Mouse (Mus musculus) heart, embryonic 14.5 days (tissue): ENCODE data around the gene Hacd4. TPM values are rescaled to one million over a fixed set of nuclear protein-coding genes. Genes with fewer than 3 reads are reported as not detected.

Experiments used
- ATAC-seq: fragments of 200-750 bp; cut with Nextera tagmentation; 2 replicates; pipeline ENCODE4 v1.8.0; 2017; ENCODE audit warnings: low read depth, moderate TSS enrichment; ENCODE audit not compliant: insufficient number of reproducible peaks, insufficient read depth, low FRiP score
- H3K27ac ChIP-seq, 2 experiments: fragments of 200-500 bp in 1 of 2; fragments of 300-500 bp in 1 of 2; sonication (generic) in 1 of 2; replicated peaks in 1 of 2; 2 replicates each; pipeline ENCODE4 v1.5.1; 2012 to 2014; ENCODE audit warnings: low read depth in 2 of 2, low read length in 2 of 2, control low read depth in 1 of 2, mild to moderate bottlenecking in 1 of 2, mixed read lengths in 1 of 2; ENCODE audit not compliant: control insufficient read depth in 1 of 2, insufficient read depth in 1 of 2
- H3K27me3 ChIP-seq: fragments of 300-500 bp; sonication (generic); 2 replicates; pipeline ENCODE4 v1.6.1; 2014; ENCODE audit warnings: mild to moderate bottlenecking, low read length, control low read depth; ENCODE audit not compliant: control insufficient read depth, insufficient read depth
- H3K36me3 ChIP-seq: fragments of 300-500 bp; sonication (generic); 2 replicates; pipeline ENCODE4 v1.6.1; 2014; ENCODE audit warnings: mild to moderate bottlenecking, control low read depth, low read length, mixed read lengths; ENCODE audit not compliant: control insufficient read depth, insufficient read depth
- H3K4me1 ChIP-seq, 2 experiments: fragments of 200-500 bp in 1 of 2; fragments of 300-500 bp in 1 of 2; sonication (generic) in 1 of 2; 2 replicates each; pipeline ENCODE4 v1.6.1; 2012 to 2014; ENCODE audit warnings: low read length in 2 of 2, control low read depth in 1 of 2, mixed read lengths in 1 of 2; ENCODE audit not compliant: control insufficient read depth in 2 of 2, insufficient read depth in 2 of 2
- H3K4me2 ChIP-seq: fragments of 300-500 bp; sonication (generic); 2 replicates; pipeline ENCODE4 v1.6.1; 2014; ENCODE audit warnings: mild to moderate bottlenecking, low read length
- H3K4me3 ChIP-seq, 2 experiments: fragments of 200-500 bp in 1 of 2; fragments of 300-500 bp in 1 of 2; sonication (generic) in 1 of 2; 2 replicates each; pipeline ENCODE4 v1.5.1; 2012 to 2014; ENCODE audit warnings: low read length in 2 of 2, mild to moderate bottlenecking in 2 of 2, control low read depth in 1 of 2, low read depth in 1 of 2, moderate library complexity in 1 of 2; ENCODE audit not compliant: control insufficient read depth in 1 of 2, insufficient read depth in 1 of 2
- H3K9ac ChIP-seq: fragments of 300-500 bp; sonication (generic); 2 replicates; pipeline ENCODE4 v1.6.1; 2014; ENCODE audit warnings: mild to moderate bottlenecking, low read length
- H3K9me3 ChIP-seq: fragments of 300-500 bp; sonication (generic); 2 replicates; pipeline ENCODE4 v1.6.1; 2016; ENCODE audit warnings: low read length, control low read depth; ENCODE audit not compliant: control insufficient read depth
- WGBS: fragments of 180-500 bp; shearing (Covaris S2); extraction: QIAGEN DNeasy Blood & Tissue Kit; methylation state at CpG from one replicate; pipeline ENCODE4 v1.1.7; 2014; 5-methylcytosine and 5-hydroxymethylcytosine counted together
- polyA plus RNA-seq: library from polyadenylated mRNA; unstranded; fragments of >200 nt; fragmentation: Nextera tagmentation; extraction: Ambion mirVana; gene quantifications from 2 replicates; pipeline ENCODE4 v1.2.1, GENCODE M21; 2014

The Hacd4 gene
- polyA plus RNA-seq, 1 experiment from 2014 or later = 12.3 TPM

DNA sequence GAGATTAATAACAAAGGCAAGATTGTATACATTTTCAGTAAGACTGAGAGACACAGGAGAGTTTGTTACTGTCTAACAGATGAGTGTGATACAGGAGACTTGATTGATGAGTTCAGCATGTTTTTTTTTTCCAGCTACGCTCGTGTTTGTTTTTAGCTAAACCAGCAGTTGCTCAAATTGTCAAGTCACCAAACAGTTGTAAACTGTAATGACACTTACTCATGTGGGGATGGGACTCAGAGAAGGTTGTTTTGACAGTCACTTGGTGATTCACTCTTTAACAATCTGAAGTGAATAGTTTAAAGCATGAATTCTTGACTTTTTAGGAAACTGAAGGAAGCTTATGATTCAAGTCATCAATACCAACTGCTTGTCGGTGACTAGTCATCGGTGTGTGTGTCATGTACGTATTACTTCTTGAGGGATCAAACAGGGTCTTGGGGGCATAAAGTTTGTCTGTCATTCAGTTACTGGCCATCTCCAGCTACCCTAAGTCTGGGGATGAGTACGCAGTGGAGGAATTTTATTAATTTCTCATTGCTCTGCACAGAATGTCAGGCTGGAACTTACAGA lies 2.0 kb downstream of the Hacd4 start:
- H3K27ac ChIP-seq = no peak overlapping the region
- ATAC-seq = no peak
- no peak overlapping the region for H3K4me3 ChIP-seq
- H3K4me2 ChIP-seq = no peak overlapping the region
- peaks cover 6 to 17% of the 10 kb centered on the region in 2 experiments; a peak in 2 of 4 replicates for H3K4me1 ChIP-seq
- no peaks in the 10 kb centered on the region for H3K27me3 ChIP-seq
- no peaks in the 10 kb centered on the region for H3K36me3 ChIP-seq
- no peaks in the 10 kb centered on the region for H3K9me3 ChIP-seq
- H3K9ac ChIP-seq = no peak overlapping the region
- 89% methylated on average over 6 of the region's 6 CpGs for whole genome bisulfite sequencing

GRCm38 (mm10) chr4:88432412-88433024 lies 6.2 kb downstream of the Hacd4 start:
- 83% methylated on average over 8 of the region's 8 CpGs for WGBS
- no peak overlapping the region for H3K27ac ChIP-seq
- H3K9me3 ChIP-seq = no peaks in the 10 kb centered on the region
- ATAC-seq = no peak
- H3K4me3 ChIP-seq = no peak overlapping the region
- no peak overlapping the region for H3K9ac ChIP-seq
- no peaks in the 10 kb centered on the region for H3K27me3 ChIP-seq
- no peak overlapping the region for H3K4me2 ChIP-seq
- no peaks in the 10 kb centered on the region for H3K36me3 ChIP-seq
- H3K4me1 ChIP-seq = no peaks in the 10 kb centered on the region

DNA sequence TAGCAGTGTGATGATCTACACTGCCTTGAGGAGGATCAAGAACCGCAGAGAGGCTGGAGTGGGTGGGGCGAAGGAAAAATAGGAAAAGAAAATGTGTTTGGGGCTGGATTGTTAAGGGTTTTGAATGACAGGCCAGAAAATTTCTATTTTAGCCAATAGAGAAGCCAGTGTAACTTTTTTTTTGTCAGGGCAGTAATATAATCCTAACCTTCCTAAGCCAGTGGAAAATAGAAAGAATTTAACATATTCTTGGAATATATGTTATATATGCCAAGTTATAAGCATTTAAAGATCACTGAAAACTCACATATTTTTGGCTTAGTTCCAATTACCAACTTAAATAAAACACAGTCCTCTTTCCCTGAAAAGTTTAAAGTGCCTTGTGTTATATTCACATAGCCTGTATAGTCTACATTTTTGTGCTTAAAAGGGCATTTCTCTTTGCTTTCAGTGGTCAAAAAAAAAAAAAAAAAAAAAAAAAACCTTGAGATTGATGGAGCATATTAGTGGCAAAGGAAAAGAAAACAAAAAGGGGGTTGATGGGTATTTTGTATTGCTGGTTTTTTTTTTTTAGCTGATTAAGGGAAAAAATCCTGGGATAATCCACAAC lies 11.0 kb downstream of the Hacd4 start:
- ATAC-seq = no peak
- Histone ChIP-seq H3K9me3 (no peaks in the 10 kb centered on the region), H3K4me3 (no peak overlapping the region), H3K4me2 (no peak overlapping the region), H3K36me3 (no peaks in the 10 kb centered on the region), H3K27me3 (no peaks in the 10 kb centered on the region), H3K4me1 (no peaks in the 10 kb centered on the region), H3K9ac (no peak overlapping the region), H3K27ac (no peak overlapping the region)
- 84% methylated on average over 2 of the region's 2 CpGs for WGBS

DNA sequence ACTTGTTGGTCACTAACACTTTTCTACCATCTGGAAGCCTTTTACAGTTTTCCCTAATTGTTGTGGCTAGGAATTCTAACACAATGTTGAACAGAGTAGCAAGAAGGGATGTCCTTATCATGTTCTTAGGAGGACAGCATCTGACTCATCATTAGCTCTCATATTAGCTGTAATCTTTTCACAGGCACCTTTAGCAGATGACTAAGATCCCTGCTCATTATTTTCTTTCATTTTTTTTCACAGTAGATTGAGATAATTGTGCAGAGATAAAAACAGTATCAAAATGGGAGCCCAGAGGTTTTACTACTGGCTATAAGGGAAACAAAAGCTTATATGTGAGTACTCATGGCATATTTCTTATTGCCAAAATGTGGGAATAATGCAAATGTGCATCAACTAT lies 14.2 kb downstream of the Hacd4 start:
- Histone ChIP-seq H3K9me3 (no peaks in the 10 kb centered on the region), H3K27me3 (no peaks in the 10 kb centered on the region), H3K4me1 (no peaks in the 10 kb centered on the region), H3K4me3 (no peak overlapping the region), H3K27ac (no peak overlapping the region), H3K4me2 (no peak overlapping the region), H3K9ac (no peak overlapping the region), H3K36me3 (no peaks in the 10 kb centered on the region)
- no peak for ATAC-seq

GRCm38 (mm10) chr4:88419378-88419777 lies 19.4 kb downstream of the Hacd4 start:
- Histone ChIP-seq H3K4me3 (no peak overlapping the region), H3K27me3 (no peaks in the 10 kb centered on the region), H3K9ac (no peak overlapping the region), H3K4me1 (peaks cover 0 to 5% of the 10 kb centered on the region in 2 experiments; a peak in 1 of 4 replicates), H3K9me3 (no peaks in the 10 kb centered on the region), H3K27ac (no peak overlapping the region), H3K4me2 (no peak overlapping the region), H3K36me3 (no peaks in the 10 kb centered on the region)
- ATAC-seq = no peak
- WGBS = 94% methylated on average over 5 of the region's 5 CpGs

DNA sequence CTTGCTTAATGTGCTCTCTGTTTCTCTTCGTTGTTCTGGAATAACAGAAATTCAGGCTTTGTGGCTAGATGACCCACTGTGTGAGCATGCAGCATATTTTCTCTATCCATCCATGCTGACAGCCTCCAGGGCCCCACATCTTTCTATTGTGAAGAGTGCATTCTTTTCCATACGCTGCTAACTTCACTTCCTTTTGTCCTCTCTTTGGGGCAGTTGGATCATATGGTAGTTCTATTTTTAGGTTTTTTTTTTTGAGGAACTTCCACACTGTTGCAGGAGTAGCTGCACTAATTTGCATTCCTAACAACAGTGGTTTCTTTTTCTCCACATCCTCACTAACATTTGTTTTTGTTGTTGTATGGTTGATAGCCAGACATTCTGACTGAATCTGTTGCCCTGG lies 23.7 kb downstream of the Hacd4 start:
- H3K36me3 ChIP-seq = no peaks in the 10 kb centered on the region
- no peaks in the 10 kb centered on the region for H3K27me3 ChIP-seq
- no peak overlapping the region for H3K4me2 ChIP-seq
- ATAC-seq = no peak
- H3K9ac ChIP-seq = no peak overlapping the region
- WGBS = 27% methylated on average over 2 of the region's 2 CpGs
- no peaks in the 10 kb centered on the region for H3K9me3 ChIP-seq
- no peak overlapping the region for H3K27ac ChIP-seq
- H3K4me3 ChIP-seq = no peak overlapping the region
- H3K4me1 ChIP-seq = peaks cover 0 to 5% of the 10 kb centered on the region in 2 experiments; a peak in 1 of 4 replicates

DNA sequence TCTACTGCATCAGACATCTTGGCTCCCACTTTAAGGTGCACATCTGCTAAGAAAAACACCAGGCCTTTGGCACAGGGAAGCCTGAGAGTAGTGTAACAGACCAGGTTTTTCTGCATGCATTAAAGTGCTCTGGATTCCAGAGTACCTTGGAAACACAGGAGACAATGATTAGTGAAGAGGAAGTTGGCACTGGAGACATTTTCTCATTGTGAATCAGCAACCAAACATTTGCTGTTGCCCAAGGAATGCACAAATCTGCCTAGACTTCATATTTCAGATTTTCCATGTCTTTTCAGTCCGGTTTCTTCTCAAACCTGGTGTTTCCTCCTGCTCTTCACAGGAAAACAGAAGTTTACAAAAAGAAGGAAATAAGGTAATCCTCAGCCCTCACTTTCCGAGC lies 26.4 kb downstream of the Hacd4 start:
- no peak for ATAC-seq
- Histone ChIP-seq H3K9me3 (no peaks in the 10 kb centered on the region), H3K9ac (no peak overlapping the region), H3K4me2 (no peak overlapping the region), H3K36me3 (0 out of 2 replicates have a peak, but pooled peaks cover 3% of the 10 kb centered on the region), H3K27me3 (no peaks in the 10 kb centered on the region), H3K4me1 (peaks cover 0 to 7% of the 10 kb centered on the region in 2 experiments; a peak in 2 of 4 replicates), H3K4me3 (no peak overlapping the region), H3K27ac (no peak overlapping the region)
- 70% methylated on average over 2 of the region's 2 CpGs for WGBS
